Mouse (Mus musculus) MEL (cell line): ENCODE results near the gene Hba-x. TPM values are rescaled to one million over a fixed set of nuclear protein-coding genes. Genes with fewer than 3 reads are reported as not detected.
A peak's percentile ranks its signal among the peaks of the same experiment; 100 is the strongest.

Experiments used
- DNase-seq: peaks from one replicate; pipeline ENCODE4 v3.0.0; 2011; ENCODE audit warnings: low read depth, low spot score
- H3K27ac ChIP-seq: 2 replicates; pipeline ENCODE4 v1.5.1; 2012; ENCODE audit warnings: low read depth, mild to moderate bottlenecking, control low read depth, low read length, moderate library complexity; ENCODE audit not compliant: control insufficient read depth
- H3K27me3 ChIP-seq, 2 experiments: fragments of 150-350 bp in 1 of 2; sonication (generic) in 1 of 2; 2 replicates each; pipeline ENCODE4 v1.6.1; 2012; ENCODE audit warnings: low read length in 2 of 2, mild to moderate bottlenecking in 2 of 2, improper control_type of control experiment in 1 of 2, moderate library complexity in 1 of 2; ENCODE audit not compliant: insufficient read depth in 2 of 2, control insufficient read depth in 1 of 2
- H3K36me3 ChIP-seq, 2 experiments: 2 replicates each; pipeline ENCODE4 v1.6.1; 2012 to 2014; ENCODE audit warnings: low read length in 2 of 2, improper control_type of control experiment in 1 of 2, inconsistent platforms in 1 of 2, mild to moderate bottlenecking in 1 of 2; ENCODE audit not compliant: insufficient read depth in 2 of 2, control insufficient read depth in 1 of 2
- H3K4me1 ChIP-seq, 2 experiments: fragments of 150-350 bp in 1 of 2; sonication (generic) in 1 of 2; 2 replicates each; pipeline ENCODE4 v1.6.1; 2012; ENCODE audit warnings: low read length in 2 of 2, improper control_type of control experiment in 1 of 2, mild to moderate bottlenecking in 1 of 2; ENCODE audit not compliant: insufficient read depth in 2 of 2, control insufficient read depth in 1 of 2
- H3K4me3 ChIP-seq, 2 experiments: fragments of 150-350 bp in 1 of 2; sonication (generic) in 1 of 2; 2 replicates each; pipeline ENCODE4 v1.5.1; 2012; ENCODE audit warnings: low read depth in 2 of 2, low read length in 2 of 2, mild to moderate bottlenecking in 2 of 2, moderate library complexity in 2 of 2, control low read depth in 1 of 2, improper control_type of control experiment in 1 of 2; ENCODE audit not compliant: control insufficient read depth in 1 of 2, insufficient read depth in 1 of 2
- H3K79me2 ChIP-seq: 2 replicates; pipeline ENCODE4 v1.6.1; 2012; ENCODE audit warnings: mild to moderate bottlenecking, low read length, moderate library complexity; ENCODE audit not compliant: control insufficient read depth, poor library complexity, insufficient read depth
- H3K9ac ChIP-seq: 2 replicates; pipeline ENCODE4 v1.6.1; 2012; ENCODE audit warnings: low read depth, mild to moderate bottlenecking, control low read depth, low read length, moderate library complexity; ENCODE audit not compliant: control insufficient read depth, poor library complexity, severe bottlenecking
- H3K9me3 ChIP-seq: fragments of 150-350 bp; sonication (generic); replicated peaks from 2 replicates; pipeline ENCODE4 v1.6.1; 2012; ENCODE audit warnings: mild to moderate bottlenecking, low read length, improper control_type of control experiment, moderate library complexity; ENCODE audit not compliant: insufficient read depth
- BHLHE40 ChIP-seq: IDR thresholded peaks from 2 replicates; pipeline ENCODE4 v1.6.1; 2012; ENCODE audit warnings: low read depth, mild to moderate bottlenecking, inconsistent platforms, low read length, improper control_type of control experiment, borderline replicate concordance
- CHD1 ChIP-seq: IDR thresholded peaks from 2 replicates; pipeline ENCODE4 v1.6.1; 2012; ENCODE audit warnings: low read depth, mild to moderate bottlenecking, inconsistent platforms, low read length, improper control_type of control experiment
- CHD2 ChIP-seq: IDR thresholded peaks from 2 replicates; pipeline ENCODE4 v1.6.1; 2011; ENCODE audit warnings: low read length, improper control_type of control experiment
- CTCF ChIP-seq, 3 experiments: IDR thresholded peaks in 2 of 3; conservative IDR thresholded peaks in 1 of 3; 2 replicates each; pipeline ENCODE4 v1.5.1; 2011 to 2012; ENCODE audit warnings: low read length in 3 of 3, low read depth in 2 of 3, mild to moderate bottlenecking in 2 of 3, improper control_type of control experiment in 1 of 3, inconsistent platforms in 1 of 3, mixed read lengths in 1 of 3, moderate library complexity in 1 of 3; ENCODE audit not compliant: control insufficient read depth in 1 of 3, insufficient read depth in 1 of 3, poor library complexity in 1 of 3, severe bottlenecking in 1 of 3
- ELF1 ChIP-seq: IDR thresholded peaks from 2 replicates; pipeline ENCODE4 v1.6.1; 2014; ENCODE audit warnings: low read depth, mild to moderate bottlenecking, inconsistent platforms, low read length, improper control_type of control experiment, moderate library complexity
- EP300 ChIP-seq, 2 experiments: IDR thresholded peaks; 2 replicates each; pipeline ENCODE4 v1.6.1; 2011; ENCODE audit warnings: improper control_type of control experiment in 2 of 2, low read length in 2 of 2, low read depth in 1 of 2, mild to moderate bottlenecking in 1 of 2
- ETS1 ChIP-seq: IDR thresholded peaks from 2 replicates; pipeline ENCODE4 v1.6.1; 2012; ENCODE audit warnings: low read depth, mild to moderate bottlenecking, inconsistent platforms, low read length, improper control_type of control experiment, moderate library complexity
- GATA1 ChIP-seq: IDR thresholded peaks from 2 replicates; pipeline ENCODE4 v1.6.1; 2011; ENCODE audit warnings: low read depth, low read length, improper control_type of control experiment
- HCFC1 ChIP-seq: IDR thresholded peaks from 2 replicates; pipeline ENCODE4 v1.6.1; 2012; ENCODE audit warnings: low read depth, mild to moderate bottlenecking, inconsistent platforms, low read length, improper control_type of control experiment, moderate library complexity
- MAFK ChIP-seq: IDR thresholded peaks from 2 replicates; pipeline ENCODE4 v1.6.1; 2011; ENCODE audit warnings: low read depth, mild to moderate bottlenecking, low read length, improper control_type of control experiment, borderline replicate concordance
- MAX ChIP-seq: IDR thresholded peaks from 2 replicates; pipeline ENCODE4 v1.6.1; 2011; ENCODE audit warnings: low read length, improper control_type of control experiment
- MEF2A ChIP-seq: IDR thresholded peaks from 2 replicates; pipeline ENCODE4 v1.6.1; 2014; ENCODE audit warnings: low read depth, mild to moderate bottlenecking, inconsistent platforms, low read length, improper control_type of control experiment; ENCODE audit not compliant: poor library complexity, insufficient replicate concordance, severe bottlenecking; ENCODE audit errors: extremely low read depth
- MXI1 ChIP-seq: IDR thresholded peaks from 2 replicates; pipeline ENCODE4 v1.6.1; 2011; ENCODE audit warnings: mild to moderate bottlenecking, low read depth, low read length, improper control_type of control experiment
- MYB ChIP-seq: IDR thresholded peaks from 2 replicates; pipeline ENCODE4 v1.6.1; 2011; ENCODE audit warnings: mild to moderate bottlenecking, low read depth, low read length, improper control_type of control experiment
- NRF1 ChIP-seq: IDR thresholded peaks from 2 replicates; pipeline ENCODE4 v1.6.1; 2014; ENCODE audit warnings: low read depth, mild to moderate bottlenecking, inconsistent platforms, low read length, improper control_type of control experiment, moderate library complexity; ENCODE audit not compliant: poor library complexity, insufficient read depth, severe bottlenecking
- POLR2AphosphoS5 ChIP-seq: IDR thresholded peaks from 2 replicates; pipeline ENCODE4 v1.6.1; 2012; ENCODE audit warnings: low read depth, borderline replicate concordance, mild to moderate bottlenecking, inconsistent platforms, low read length, moderate library complexity, mixed read lengths
- RAD21 ChIP-seq: IDR thresholded peaks from 2 replicates; pipeline ENCODE4 v1.6.1; 2011; ENCODE audit warnings: mild to moderate bottlenecking, low read depth, low read length, improper control_type of control experiment
- RCOR1 ChIP-seq: IDR thresholded peaks from 2 replicates; pipeline ENCODE4 v1.6.1; 2012; ENCODE audit warnings: low read depth, mild to moderate bottlenecking, inconsistent platforms, low read length, improper control_type of control experiment
- SIN3A ChIP-seq: IDR thresholded peaks from 2 replicates; pipeline ENCODE4 v1.6.1; 2012; ENCODE audit warnings: low read length, improper control_type of control experiment, inconsistent platforms
- TAL1 ChIP-seq: IDR thresholded peaks from 2 replicates; pipeline ENCODE4 v1.6.1; 2012; ENCODE audit warnings: mild to moderate bottlenecking, inconsistent platforms, low read length, moderate library complexity, mixed read lengths
- TCF12 ChIP-seq: IDR thresholded peaks from 2 replicates; pipeline ENCODE4 v1.6.1; 2014; ENCODE audit warnings: low read depth, mild to moderate bottlenecking, inconsistent platforms, low read length, improper control_type of control experiment, moderate library complexity
- USF1 ChIP-seq: IDR thresholded peaks from 2 replicates; pipeline ENCODE4 v1.6.1; 2014; ENCODE audit warnings: low read depth, mild to moderate bottlenecking, inconsistent platforms, low read length, improper control_type of control experiment, moderate library complexity
- USF2 ChIP-seq, 2 experiments: IDR thresholded peaks; 2 replicates each; pipeline ENCODE4 v1.6.1; 2011 to 2012; ENCODE audit warnings: improper control_type of control experiment in 2 of 2, low read length in 2 of 2, borderline replicate concordance in 1 of 2, inconsistent platforms in 1 of 2, low read depth in 1 of 2, mild to moderate bottlenecking in 1 of 2; ENCODE audit not compliant: insufficient read depth in 1 of 2
- ZC3H11A ChIP-seq: IDR thresholded peaks from 2 replicates; pipeline ENCODE4 v1.6.1; 2012; ENCODE audit warnings: low read depth, mild to moderate bottlenecking, inconsistent platforms, low read length, improper control_type of control experiment
- polyA plus RNA-seq, 2 experiments: library from polyadenylated mRNA; stranded (reverse) in 1 of 2; unstranded in 1 of 2; fragments of >175 nt in 1 of 2; fragments of >200 nt in 1 of 2; gene quantifications; 2 replicates each; pipeline versions ENCODE4 v1.2.1 to v1.2.4; 2012; ENCODE audit warnings: low replicate concordance in 2 of 2, low read depth in 1 of 2; ENCODE audit not compliant: insufficient read length in 2 of 2, insufficient read depth in 1 of 2, missing spikeins in 1 of 2
- total RNA-seq: library from RNA; depleted of rRNA; stranded (reverse); fragments of 300-350 nt; gene quantifications from 2 replicates; pipeline ENCODE4 v1.2.3, GENCODE M21; 2012

Gene Hba-x
- total and polyA plus RNA-seq, 3 experiments, result 0.13 TPM; not detected in 2

GRCm38 (mm10) chr11:32256146-32256545 lies 20.1 kb upstream of the Hba-x start:
- no peak overlapping the region for H3K27ac ChIP-seq
- no peak overlapping the region for H3K4me3 ChIP-seq
- H3K27me3 ChIP-seq, result no peaks in the 10 kb centered on the region
- H3K36me3 ChIP-seq, result peaks cover 0 to 17% of the 10 kb centered on the region in 2 experiments; a peak in 2 of 4 replicates
- peak; percentile 53 for DNase-seq
- no peaks in the 10 kb centered on the region for H3K79me2 ChIP-seq
- H3K9ac ChIP-seq, result no peak overlapping the region
- H3K4me1 ChIP-seq, result peaks cover 6 to 17% of the 10 kb centered on the region in 2 experiments; a peak in 3 of 4 replicates
- H3K9me3 ChIP-seq, result no peaks in the 10 kb centered on the region
- TF ChIP-seq EP300 (IDR thresholded peaks at IDR 0.05; ENCODE audit: low read depth in 1 of 2, low read length in 2 of 2) (peak; percentile 27 to 62; a peak in 3 of 4 replicates), SIN3A (0 out of 2 replicates have a peak, but pooled peaks have one; percentile 13), CTCF (IDR thresholded peaks at IDR 0.05 in 2 of 3, conservative IDR thresholded peaks at IDR 0.05 in 1 of 3; ENCODE audit: control insufficient read depth in 1 of 3, insufficient read depth in 1 of 3, low read depth in 2 of 3, low read length in 3 of 3, poor library complexity in 1 of 3, severe bottlenecking in 1 of 3) (no peak), MAFK (no peak), NRF1 (no peak), MAX (no peak), ETS1 (no peak), TCF12 (peak; percentile 46; the same call in 1 of the 2 replicates), TAL1 (peak; percentile 85), GATA1 (peak; percentile 60)

GRCm38 (mm10) chr11:32256566-32256965 lies 19.6 kb upstream of the Hba-x start:
- Histone ChIP-seq H3K9me3 (no peaks in the 10 kb centered on the region), H3K36me3 (peaks cover 0 to 12% of the 10 kb centered on the region in 2 experiments; a peak in 2 of 4 replicates), H3K27ac (no peak overlapping the region), H3K4me3 (no peak overlapping the region), H3K9ac (no peak overlapping the region), H3K4me1 (peaks cover 2 to 13% of the 10 kb centered on the region in 2 experiments; a peak in 3 of 4 replicates), H3K27me3 (no peaks in the 10 kb centered on the region), H3K79me2 (no peaks in the 10 kb centered on the region)
- no peak for TF ChIP-seq CHD1
- no peak for TF ChIP-seq MXI1
- no peak for TF ChIP-seq RCOR1
- no peak for TF ChIP-seq ZC3H11A
- no peak for TF ChIP-seq ETS1
- TF ChIP-seq MYB, result no peak
- TF ChIP-seq USF1, result no peak
- TF ChIP-seq ELF1, result no peak
- TF ChIP-seq CHD2, result no peak
- no peak for TF ChIP-seq POLR2AphosphoS5
- TF ChIP-seq TCF12, result no peak
- no peak for TF ChIP-seq HCFC1
- no peak for TF ChIP-seq RAD21
- no peak for TF ChIP-seq BHLHE40
- TF ChIP-seq MEF2A, result no peak
- TF ChIP-seq USF2 (IDR thresholded peaks at IDR 0.05; ENCODE audit: borderline replicate concordance in 1 of 2, insufficient read depth in 1 of 2, low read depth in 1 of 2, low read length in 2 of 2), result no peak
- DNase-seq, result no peak
